Mouse (Mus musculus): ENCODE measurements around the gene Slc37a3.

DNA sequence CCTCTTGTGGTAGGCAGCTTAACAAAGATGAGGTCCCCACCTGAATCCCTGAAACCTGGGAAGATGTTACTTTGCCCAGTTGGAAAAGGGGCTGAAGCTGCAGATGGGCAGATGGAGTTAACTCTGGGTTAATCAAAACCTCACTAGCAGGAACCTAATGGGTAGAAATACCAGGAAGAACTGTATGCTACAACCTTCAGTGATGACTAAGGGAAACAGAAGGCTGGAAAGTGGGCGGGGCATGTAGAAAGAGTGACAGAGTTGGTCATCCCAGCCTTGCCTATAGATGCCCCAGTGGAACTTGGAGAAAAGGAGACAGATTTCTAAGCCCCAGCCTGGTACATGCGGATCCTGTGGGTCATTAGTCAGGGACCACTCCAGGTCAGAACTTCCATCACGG is 76.0 kb downstream of the Slc37a3 start:
- TF ChIP-seq POLR2A (IDR thresholded peaks at IDR 0.05; ENCODE audit: control insufficient read depth, extremely low read depth, insufficient read depth, low read length, poor library complexity) (no peak), CTCF (IDR thresholded peaks at IDR 0.05; ENCODE audit: borderline replicate concordance, control insufficient read depth, extremely low read depth, insufficient read depth, low read length, poor library complexity) (no peak)

All from thymus, adult 2 months (tissue).